Mouse (Mus musculus): ENCODE results near the gene 2300009A05Rik. TPM values are rescaled to one million over a fixed set of nuclear protein-coding genes. Genes with fewer than 3 reads are reported as not detected.

2300009A05Rik gene
- total RNA-seq, 2 experiments from 2014 or later, result 30.0 to 33.7 TPM

GRCm38 (mm10) chr9:63348146-63348545, 50.9 kb downstream of the 2300009A05Rik start:
- no peak for DNase-seq

GRCm38 (mm10) chr9:63346029-63346428, 53.0 kb downstream of the 2300009A05Rik start:
- no peak for DNase-seq

Other genes starting within 250 kb of the 2300009A05Rik start
- gene Map2k5, start 21.3 kb downstream of the 2300009A05Rik start, total RNA-seq (2021), result 10 to 100 TPM; 12.4 to 13.8 TPM
- not detected for gene Iqch, start 203.2 kb upstream of the 2300009A05Rik start, total RNA-seq (2021)
- gene Aagab, start 203.4 kb upstream of the 2300009A05Rik start, total RNA-seq (2021), result 10 to 100 TPM; 10.1 to 12.4 TPM